Mouse (Mus musculus): ENCODE results near the gene Tns1.

The Tns1 gene

DNA sequence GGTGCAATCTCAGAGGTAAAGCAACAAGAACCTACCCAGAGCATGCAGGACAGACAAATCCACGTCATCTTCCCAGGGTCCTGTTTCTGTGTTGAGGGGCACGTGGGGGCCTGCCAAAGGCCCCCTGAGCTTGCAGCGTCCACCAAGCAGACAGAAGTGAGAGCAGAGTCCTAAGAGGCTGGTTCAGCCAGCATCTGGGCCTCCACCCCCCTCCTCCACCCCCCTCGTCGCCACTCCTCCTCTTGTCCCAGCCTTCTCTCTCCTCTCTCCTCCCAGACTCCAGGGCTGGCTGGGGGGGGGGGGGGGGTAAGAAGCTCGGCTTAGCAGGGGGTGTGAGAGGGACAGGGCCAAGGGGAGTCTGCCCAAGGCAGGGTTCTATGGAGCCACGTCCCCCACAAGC is 33.1 kb downstream of the Tns1 start:
- DNase-seq (ENCODE audit: low spot score): no peak

DNA sequence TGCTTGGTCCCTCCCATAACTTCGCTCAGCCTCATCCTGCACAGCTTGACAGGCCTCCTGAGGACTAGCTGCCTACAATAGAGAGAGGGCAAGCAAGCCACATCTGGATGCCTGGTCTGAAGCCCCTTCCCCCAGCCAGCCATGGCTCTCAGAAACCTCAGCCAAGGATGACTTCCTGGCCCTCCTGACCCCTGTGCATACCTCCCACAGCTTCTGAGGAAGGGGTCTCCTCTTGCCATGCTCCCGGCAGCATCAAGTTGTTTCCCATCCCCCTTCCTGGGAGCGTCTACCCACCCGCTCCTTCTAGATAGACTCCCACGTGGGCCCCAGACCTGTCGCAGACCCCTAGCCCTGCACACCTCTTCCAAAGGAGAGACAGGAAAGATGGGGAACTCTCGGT is 33.9 kb downstream of the Tns1 start:
- DNase-seq (ENCODE audit: low spot score): peak; percentile 64

DNA sequence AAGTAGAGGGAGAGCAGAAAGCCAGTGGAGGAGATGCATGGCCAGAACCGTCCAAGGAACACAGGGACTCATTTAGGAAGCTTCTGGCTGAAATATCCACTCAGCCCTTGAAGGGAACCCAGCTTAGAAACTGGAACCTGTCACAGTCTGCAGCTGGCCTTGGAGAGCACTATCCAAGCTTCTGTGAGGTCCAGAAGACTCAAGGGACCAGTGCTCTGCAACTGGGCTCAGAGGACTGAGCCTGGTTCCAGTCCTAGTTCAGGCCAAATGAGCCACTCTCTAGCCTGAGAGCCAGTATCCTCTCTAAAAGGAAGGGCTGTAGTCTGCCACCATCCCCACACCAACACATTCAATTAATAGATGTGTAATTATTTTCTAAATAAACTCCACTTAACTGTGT is 35.7 kb downstream of the Tns1 start:
- DNase-seq (ENCODE audit: low spot score): no peak

DNA sequence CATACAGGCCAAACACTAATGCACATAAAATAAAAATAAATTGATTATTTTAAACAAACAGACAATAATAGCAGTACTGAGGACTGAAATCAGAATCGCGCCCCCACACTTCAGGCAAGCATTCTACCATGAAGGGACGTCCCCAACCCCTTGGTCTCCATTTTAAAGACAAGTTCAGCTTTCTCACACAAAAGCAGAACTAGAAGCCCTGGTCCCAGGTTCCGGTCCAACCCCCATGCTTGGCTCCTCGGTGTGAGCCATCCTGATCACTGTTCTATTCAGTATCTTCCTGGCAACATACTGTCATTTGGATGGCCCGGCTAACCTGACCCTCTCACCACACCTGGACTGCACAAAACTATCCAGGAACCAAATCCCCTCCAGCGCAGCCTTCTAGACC is 38.7 kb downstream of the Tns1 start:
- DNase-seq (ENCODE audit: low spot score): no peak

DNA sequence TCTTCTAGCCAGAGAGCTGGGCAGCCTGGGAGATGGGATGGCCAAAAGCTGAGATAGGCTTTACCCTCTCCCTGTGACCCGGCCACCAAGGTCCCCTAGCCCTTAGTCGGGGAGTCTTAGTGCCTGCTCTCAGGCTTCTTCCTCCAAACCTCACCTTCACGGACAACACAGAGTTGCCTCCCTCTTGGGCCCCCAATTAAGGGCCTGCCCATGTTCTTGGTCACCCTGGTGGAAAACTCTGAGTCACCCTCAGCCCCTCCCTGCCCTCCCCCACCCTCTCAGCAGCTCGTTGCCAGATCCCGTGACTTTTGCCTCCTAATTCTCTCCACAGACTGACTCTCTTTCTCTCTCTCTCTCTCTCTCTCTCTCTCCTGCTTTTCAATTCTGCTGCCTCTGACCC is 39.5 kb downstream of the Tns1 start:
- no peak for DNase-seq (ENCODE audit: low spot score)

DNA sequence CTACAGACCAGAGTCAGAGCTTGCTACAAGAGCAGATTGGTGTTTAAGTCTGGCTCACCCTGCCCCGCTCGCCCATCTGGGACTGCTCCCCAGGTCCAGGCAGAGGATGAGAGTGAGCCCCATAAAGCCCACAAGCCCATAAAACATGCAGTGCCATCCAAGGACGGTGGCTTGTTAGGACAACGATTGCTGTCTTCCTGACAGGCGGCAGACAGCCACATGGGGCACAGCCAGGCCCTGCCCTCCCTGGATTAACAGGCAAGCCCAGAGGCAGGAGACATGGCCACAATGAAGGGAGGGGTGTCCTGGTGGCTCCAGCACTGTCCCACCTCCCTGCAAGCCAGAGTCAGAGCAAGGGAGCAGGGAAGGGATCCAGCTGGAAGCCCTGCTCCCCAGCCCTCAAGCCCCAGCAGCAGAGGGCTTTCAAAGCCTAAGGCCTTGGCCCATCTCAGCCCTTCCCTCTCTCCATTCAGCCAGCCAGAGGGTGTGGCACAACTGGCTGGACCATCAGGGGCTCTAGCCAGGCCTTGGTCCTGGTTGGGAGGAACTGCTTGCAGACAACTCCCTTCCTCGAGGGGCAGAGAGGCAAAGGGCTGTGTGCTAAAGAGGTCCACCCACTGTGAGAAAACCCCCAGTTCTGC is 40.1 kb downstream of the Tns1 start:
- DNase-seq (ENCODE audit: low spot score): no peak

DNA sequence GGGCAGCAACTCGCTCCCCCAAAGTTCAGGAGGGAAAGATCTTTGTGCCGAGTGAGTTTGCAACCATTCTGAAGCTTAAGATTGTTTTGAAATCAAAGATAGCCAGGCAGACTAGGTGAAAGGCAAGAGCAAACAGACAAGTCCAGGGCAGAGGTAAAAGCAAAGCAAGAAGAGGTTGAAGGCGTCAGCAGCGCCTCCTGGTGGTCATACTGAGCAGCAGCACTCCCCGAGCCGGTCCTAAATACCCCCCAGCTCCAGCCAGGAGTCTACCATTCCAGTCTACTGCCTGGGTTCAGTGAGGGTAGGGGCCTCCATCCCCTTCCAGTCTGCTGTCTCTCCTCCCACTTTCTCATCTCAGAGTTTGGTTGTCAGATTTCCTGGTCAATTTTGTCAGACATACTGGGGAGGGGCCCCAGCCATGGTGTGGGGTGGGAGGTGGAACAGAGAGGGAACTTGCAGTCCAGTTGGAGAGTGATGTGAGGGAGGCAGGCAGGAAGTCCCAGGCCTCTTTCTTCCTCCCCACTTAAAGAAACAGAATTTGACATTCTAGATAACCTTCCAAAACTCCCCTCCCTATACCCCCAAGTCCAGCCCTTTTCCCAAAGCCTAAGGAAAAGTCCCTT is 41.3 kb downstream of the Tns1 start:
- DNase-seq (ENCODE audit: low spot score): peak; percentile 87

DNA sequence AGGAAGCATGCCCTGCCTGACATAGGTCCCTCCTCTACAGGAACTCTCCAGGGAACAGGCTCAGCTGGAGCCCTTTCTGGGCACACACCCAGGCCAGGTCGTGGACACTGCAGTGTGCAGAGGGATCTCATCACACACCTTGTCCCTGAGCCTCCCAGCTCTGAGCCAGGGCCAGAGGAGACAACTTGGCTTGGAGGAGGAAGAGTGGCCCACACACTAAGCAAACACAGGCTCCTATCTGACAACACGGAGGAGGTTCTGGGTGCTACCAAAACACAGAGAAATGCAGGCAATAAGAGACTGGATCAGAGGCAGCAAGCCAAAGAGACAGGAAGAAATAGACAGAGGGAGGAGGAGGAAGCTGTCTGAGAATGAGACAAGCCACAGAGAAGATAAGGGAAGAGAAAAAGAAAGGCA is 42.7 kb downstream of the Tns1 start:
- DNase-seq (ENCODE audit: low spot score): no peak

DNA sequence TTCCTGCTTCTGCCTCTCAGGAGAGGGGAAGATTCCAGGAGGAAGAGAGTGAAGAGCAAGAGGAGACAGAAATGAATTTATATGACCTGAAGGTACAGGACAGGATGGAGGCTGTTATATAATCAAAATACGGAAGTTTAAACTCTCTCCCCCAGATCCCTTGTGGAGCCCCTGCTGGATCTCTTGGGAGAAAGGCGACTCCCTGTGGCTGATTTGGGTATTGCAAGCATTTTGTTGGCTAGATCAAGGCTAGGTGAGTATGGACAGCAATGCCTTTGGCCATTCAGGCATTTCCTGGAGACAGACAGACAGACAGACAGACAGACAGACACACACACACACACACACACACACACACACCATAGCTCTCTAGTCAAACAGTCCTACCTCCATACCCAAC is 46.9 kb downstream of the Tns1 start:
- peak; percentile 74 for DNase-seq (ENCODE audit: low spot score)

DNA sequence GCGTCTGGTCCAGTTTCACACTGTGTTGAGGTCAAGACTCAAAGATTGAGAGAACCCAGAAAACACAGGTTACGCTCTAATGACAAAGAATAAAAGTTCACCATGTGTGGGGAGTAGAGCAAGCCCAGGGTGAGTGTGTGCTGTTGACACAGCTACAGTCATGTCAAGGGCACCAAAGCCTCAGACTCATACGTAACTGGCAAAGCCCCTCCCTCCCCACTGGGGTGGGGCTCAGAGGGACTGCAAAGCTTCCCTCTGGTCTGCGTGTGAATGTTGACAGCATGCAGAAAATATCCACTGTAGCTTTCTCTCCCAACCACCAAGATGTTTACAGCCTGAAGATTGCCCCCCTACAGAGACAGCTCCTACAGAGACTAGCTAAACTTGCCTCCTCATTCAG is 48.0 kb downstream of the Tns1 start:
- no peak for DNase-seq (ENCODE audit: low spot score)

DNA sequence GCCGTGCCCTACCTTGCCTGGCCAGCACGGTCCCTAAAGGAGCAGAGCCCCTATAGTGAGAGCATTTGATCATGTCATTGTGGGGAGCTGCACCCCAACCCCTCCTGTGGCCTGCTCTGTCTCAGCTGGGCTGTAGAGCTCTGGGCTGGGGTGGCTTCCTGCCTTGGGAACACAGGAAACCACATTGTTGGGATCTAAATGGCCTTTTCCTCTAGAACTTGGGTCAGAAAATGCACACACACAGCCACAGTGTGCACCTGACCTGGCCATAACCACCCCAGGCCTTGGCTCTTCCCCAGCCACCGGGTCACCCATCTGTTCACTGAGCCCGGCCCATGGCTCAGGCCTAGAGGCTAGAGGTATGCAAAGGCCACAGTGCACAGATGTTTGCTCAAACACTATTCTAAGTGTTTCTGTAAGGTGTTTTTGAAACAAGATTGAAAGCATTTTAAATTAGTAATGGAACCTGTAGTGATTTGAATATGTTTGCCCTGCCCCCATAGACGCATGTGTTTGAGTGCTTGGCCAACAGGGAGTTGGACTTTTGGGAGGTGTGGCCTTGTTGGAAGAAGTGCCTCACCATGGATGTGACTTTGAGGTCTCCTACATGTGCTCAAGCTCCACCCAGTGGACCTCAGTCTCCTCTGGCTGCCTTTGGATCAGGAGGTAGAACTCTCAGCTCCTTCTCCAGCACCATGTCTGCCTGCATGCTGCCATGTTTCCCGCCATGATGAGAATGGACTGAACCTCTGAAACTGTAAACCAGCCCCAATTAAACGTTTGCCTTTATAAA is 49.4 kb downstream of the Tns1 start:
- no peak for DNase-seq (ENCODE audit: low spot score)

DNA sequence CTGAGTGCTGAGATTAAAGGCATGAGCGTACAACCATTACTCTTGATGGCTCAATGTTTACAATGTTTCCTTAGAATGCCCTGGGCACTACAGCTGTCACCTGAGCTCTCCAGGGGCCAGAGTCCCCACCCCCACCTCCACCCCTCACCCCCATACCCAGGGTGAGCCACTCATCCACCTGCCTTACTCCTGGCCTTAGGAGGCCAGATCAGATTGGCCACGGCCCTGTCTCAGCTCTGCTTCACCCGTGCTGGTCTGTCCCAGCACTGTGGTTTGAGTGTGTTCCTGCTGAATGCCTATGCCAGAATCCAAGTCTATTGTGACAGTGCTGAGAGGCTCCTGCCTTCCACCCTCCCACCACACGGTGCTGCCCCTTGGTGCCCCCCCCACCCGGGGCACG is 50.5 kb downstream of the Tns1 start:
- no peak for DNase-seq (ENCODE audit: low spot score)

DNA sequence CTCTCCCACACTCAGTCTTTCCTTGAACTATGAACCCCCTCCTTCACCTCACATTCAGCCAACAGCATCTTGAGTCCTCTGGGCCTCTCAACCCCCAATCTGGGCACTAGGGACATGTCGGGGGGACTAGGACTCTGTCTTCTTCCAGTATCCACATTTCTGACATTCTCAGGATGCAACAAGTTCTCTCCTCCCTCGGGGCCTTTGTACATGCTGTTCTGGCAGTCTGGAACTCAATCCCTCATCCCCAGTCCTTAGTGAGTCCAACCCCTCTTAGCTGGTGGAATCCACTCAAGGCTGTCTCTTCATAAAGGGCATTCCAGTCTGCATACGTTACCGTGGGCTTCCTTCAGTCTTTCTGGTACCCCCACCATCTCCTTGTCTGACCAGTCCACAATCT is 53.5 kb downstream of the Tns1 start:
- no peak for DNase-seq (ENCODE audit: low spot score)

DNA sequence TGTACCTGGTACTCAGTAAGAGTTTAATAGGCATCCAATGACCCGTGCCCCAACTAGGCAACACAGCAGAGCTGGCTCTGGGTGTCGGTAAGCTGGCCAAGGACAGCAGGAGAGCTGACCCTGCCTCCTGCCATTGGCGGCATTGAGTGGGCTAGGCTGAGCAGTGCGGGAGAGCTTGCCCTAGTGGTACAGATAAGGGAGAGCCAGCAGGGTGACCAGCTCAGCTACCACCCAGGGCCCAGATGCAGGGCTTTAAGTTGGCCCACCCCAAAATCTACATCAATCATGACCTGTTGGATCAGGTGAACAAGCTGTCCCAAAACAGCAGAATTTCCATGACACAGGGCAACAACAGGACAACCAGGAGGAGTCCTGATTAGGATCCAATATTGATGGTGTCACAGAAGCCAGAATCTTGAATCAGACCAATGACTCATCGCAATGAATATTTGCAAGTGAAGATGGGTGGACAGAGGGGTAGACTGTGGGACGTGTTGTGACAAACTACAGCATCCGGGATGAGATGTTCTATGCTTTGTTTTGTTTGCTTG is 54.2 kb downstream of the Tns1 start:
- no peak for DNase-seq (ENCODE audit: low spot score)

DNA sequence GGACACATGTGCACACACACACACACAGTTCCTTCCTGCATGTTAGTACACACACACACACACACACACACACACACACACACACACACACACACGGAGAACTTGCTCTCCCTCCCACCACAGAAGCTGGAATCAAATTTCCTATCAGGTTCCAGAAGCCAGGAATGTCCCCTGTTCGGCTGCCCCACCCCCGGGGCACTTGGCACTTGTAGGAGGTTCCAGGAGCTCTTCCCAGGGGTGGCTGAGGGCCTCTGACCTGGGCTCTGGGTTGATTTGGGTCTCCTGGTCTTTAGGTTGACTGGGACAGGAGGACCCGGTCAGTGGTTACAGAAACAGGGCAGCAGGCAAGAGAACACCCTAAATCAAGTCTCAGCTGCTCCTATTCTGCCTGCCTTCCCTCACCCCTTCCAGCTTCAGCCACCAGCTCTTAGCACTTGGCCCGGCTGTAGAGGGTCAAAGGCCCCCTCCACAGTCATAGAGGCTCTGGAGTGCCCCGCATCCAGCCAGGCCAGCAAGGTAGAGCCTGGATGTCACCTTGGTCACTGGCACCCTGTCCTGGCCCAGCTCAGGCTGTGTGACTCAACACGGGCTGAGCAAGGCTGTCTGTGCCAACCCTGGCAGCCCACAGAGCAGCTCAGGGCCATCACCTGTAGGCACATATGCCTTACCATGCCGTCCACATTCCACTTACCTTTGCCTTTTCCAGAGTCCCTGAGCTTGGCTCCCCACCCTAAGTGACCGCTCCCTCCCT is 55.0 kb downstream of the Tns1 start:
- no peak for DNase-seq (ENCODE audit: low spot score)

DNA sequence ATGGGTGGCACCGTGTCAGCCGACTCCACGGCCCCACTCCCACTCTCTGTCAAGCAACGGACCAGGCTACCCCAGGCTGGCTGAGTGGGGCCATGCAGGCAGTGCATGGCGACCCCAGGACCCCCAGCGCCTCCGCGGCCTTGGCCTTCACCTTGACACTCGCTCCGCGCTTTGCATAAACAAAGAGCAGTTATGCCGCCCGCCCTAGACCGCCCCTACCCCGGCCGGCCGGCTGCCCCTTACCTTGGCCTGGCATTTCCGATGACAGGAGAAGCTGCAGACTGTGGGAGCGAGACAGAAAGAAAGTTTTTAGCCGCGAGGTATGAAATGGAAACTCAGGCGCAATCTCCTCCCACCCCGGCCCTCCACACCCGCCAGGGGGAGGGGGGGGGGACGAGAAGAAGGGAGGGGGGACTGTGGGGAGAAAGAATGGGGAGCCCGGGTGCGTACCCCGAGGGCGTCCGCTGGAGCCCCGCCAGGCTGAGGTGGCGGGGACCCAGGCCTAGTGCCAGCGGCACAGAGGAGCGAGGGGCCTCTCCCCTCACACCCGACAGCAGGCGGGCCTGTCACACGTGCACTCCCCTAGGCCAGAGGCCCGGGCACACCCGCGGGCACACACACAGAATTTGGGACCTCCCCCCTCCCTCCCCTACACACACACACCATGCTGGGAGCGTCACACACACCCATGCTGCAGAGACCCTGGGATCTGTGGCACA is 55.7 kb downstream of the Tns1 start:
- peak; percentile 57 for DNase-seq (ENCODE audit: low spot score)

DNA sequence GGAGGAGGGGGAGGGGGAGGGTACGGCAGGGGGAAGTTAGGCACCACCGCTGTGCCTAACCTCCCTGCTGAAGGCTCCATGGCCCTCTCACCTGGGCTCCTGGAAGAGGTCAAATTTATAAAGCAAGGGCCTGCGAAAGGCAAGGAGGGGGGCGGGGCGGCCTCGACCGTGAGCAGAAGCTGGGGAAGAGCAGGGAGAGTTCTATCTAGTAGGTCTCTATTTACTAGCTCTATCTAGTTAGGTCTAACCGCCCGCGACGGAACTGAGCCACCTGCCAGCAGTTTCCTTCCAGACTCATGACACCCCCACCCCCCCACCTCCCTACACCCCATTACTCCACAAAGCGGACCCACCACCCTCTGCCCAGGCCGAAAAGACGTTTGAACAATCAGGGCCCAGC is 56.4 kb downstream of the Tns1 start:
- no peak for DNase-seq (ENCODE audit: low spot score)

DNA sequence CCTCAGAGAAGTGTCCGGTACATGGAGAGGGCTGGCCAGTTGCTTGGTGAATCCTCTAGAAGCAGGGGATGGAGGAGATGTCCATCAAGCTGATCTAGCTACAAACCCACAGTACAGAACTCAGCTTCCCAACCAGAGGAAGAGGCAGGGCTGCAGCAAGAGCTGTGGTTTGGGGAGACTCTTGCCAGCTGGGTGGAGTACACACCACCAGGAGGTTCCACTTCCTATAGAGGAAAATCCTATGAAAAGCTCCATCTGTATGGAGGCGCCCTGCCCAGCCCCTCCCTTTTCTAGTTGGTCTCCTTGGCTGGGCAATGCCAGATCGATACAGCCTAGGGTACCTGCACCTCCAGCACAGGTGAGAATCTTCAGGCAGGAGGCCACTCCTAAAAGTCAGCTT is 57.7 kb downstream of the Tns1 start:
- DNase-seq (ENCODE audit: low spot score): no peak

DNA sequence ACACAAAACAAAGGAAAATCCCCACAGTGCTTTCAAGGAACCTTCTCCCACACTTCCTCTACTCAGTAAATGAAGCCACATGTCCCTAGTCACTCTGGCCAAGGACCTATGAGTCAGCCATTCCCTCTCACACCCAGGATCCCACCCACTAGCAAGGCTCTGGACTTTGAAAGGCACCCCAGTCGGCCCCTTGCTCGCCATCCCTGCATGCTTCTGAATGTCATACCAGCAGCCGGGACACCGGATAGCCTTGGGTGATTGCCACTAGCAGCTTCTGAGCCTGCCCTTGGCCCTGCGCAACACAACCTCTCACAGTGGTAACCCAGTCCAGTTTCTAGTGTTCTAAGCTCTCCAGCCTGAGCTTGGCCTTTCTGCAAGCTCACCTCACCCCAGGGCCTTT is 58.2 kb downstream of the Tns1 start:
- no peak for DNase-seq (ENCODE audit: low spot score)

DNA sequence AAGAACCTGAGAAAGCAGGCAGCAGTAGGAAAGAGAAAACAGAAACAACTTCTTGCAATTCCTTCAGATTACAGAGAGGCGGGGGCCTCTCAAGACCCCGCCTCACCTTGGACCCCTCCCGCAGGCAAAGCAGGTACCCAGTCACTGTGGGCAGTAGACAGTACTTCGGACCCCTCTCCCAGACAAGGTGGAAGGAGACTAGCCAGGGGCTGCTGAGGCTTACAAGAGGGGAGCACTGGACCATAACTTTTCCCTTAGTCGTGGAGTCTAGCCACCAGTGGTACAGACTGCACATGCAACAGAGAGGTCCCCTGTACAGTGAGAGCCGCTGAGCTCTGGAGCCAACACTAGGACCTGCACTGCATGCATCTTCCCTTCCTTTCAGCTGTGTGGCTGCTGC is 64.2 kb downstream of the Tns1 start:
- no peak for DNase-seq (ENCODE audit: low spot score)

DNA sequence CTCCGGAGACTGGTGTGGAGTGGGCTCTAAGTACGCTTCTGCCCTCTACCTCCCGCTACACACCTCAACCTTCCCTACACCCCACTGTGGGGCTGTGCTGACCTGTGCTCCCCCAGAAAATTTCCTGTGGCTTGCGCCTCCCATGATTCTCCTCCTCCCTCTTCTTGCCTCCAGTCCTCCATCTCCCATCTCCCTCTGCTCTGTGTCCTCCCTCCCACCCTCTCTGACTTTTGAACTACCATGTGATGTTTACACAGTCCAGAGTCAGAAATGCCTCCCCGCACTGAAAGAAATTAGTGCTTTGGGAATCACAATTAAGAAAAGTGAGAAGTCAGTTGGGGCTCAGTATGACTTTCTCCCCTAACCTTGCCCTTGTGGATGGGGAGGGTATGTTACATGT is 64.7 kb downstream of the Tns1 start:
- no peak for DNase-seq (ENCODE audit: low spot score)

DNA sequence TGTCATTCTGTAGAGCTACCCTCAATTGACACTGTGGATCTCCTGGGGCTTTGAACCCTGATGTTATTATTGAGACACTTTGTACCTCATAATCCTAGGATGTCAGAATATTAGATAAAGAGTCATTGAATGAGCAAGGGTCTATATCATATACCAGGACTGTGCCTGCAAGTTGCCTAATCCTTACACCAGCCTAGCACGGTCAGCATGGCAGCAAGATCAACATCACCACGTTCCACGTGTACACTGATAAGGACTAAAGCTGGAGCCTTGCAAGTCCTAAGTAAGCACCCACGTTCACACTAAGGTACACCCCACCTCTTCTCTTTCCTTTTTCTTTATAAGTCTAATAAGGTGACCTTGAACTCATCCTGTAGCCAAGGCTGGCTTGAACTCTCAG is 65.5 kb downstream of the Tns1 start:
- DNase-seq (ENCODE audit: low spot score): no peak

All from embryo, embryonic 10 days (tissue).